Mouse (Mus musculus): ENCODE measurements around the gene Cdk17. TPM values are rescaled to one million over a fixed set of nuclear protein-coding genes. Genes with fewer than 3 reads are reported as not detected.

The Cdk17 gene
- total RNA-seq, 2 experiments from 2014 or later, result 30.1 to 36.7 TPM

- intact Hi-C loops (cut with DNase I), result no loop called here
- DNase-seq, result no peak
Measured at GRCm38 (mm10) chr10:93306367-93306766, 145.7 kb downstream of the Cdk17 start.

- DNase-seq, result peak; percentile 67 to 74
- intact Hi-C loops (cut with DNase I), result loop anchor here (1.0 kb wide), 1 partner anchor 27 kb away; no protein-coding TSS in a partner anchor
Measured at GRCm38 (mm10) chr10:93309131-93309933, 148.7 kb downstream of the Cdk17 start.

GRCm38 (mm10) chr10:93309934-93310621 lies 149.4 kb downstream of the Cdk17 start:
- intact Hi-C loops (cut with DNase I), result loop anchor here (1.0 kb wide), 1 partner anchor 26 kb away; no protein-coding TSS in a partner anchor
- DNase-seq, result peak; percentile 56 to 61

- intact Hi-C loops (cut with DNase I), result no loop called here
- DNase-seq, result peak; percentile 62 to 77
Measured at GRCm38 (mm10) chr10:93310721-93311411, 150.2 kb downstream of the Cdk17 start, which contains the start of gene Elk3. Elk3 (minus strand) TSS chr10:93311135.

GRCm38 (mm10) chr10:93311576-93311975 lies 150.9 kb downstream of the Cdk17 start:
- intact Hi-C loops (cut with DNase I), result no loop called here
- no peak for DNase-seq

Small RNAs within 50 kb of the gene (microRNA-seq; reads per million reads assigned to microRNA genes)
- 0 to 0.95 reads per million in 2 experiments for gene Mir1931

Other genes starting within 250 kb of the Cdk17 start
- gene Cfap54, start 79.3 kb upstream of the Cdk17 start, total RNA-seq (2021), result 1 to 10 TPM; 1.3 to 1.4 TPM
- 100 to 1,000 TPM; 106 to 115 TPM for gene Elk3, start 150.3 kb downstream of the Cdk17 start, total RNA-seq (2021)

Measured in heart, postnatal 10 days (tissue).